Mouse (Mus musculus) E14TG2a.4 (cell line): ENCODE results near the gene Jph3.

ENCODE experiments used
- H3K27me3 ChIP-seq: 2 replicates; pipeline ENCODE4 v1.6.1; 2014; ENCODE audit warnings: low read length, control low read depth; ENCODE audit not compliant: insufficient read depth
- H3K36me3 ChIP-seq: 2 replicates; pipeline ENCODE4 v1.6.1; 2014; ENCODE audit warnings: low read length, control low read depth; ENCODE audit not compliant: insufficient read depth
- H3K4me1 ChIP-seq: replicated peaks from 2 replicates; pipeline ENCODE4 v1.6.1; 2014; ENCODE audit warnings: low read depth, low read length, control low read depth
- H3K4me3 ChIP-seq: replicated peaks from 2 replicates; pipeline ENCODE4 v1.5.1; 2014; ENCODE audit warnings: mild to moderate bottlenecking, low read length
- H3K9me3 ChIP-seq: 2 replicates; pipeline ENCODE4 v1.6.1; 2014; ENCODE audit warnings: low read length, control low read depth
- CTCF ChIP-seq: conservative IDR thresholded peaks from 2 replicates; pipeline ENCODE4 v1.5.1; 2014; ENCODE audit warnings: low read length
- NANOG ChIP-seq: IDR thresholded peaks from 2 replicates; pipeline ENCODE4 v1.6.1; 2014; ENCODE audit warnings: borderline replicate concordance, low read length, mixed read lengths
- POU5F1 ChIP-seq: IDR thresholded peaks from 2 replicates; pipeline ENCODE4 v1.6.1; 2014; ENCODE audit warnings: low read length, borderline replicate concordance

The Jph3 gene

DNA sequence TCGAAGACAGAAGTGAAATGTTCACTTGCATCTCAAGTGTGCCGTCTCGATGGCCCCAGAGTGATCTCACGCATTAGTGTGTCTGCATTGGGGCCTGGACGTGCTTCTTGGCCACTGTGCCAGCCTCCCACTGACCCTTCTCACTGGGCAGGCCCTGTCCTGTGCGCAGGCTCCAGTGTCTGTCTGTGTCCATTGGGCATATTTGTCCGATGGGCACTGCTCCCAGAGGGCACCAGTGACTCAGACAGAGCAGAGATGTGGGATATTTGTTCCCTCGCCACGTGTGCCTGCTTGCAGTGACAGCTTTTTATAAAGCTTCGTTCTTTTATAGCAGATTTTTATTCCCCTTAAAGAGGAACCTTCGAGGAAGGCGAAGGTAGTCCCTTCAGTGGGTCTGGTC is 44.5 kb downstream of the Jph3 start:
- H3K4me1 ChIP-seq = peaks cover 18% of the 10 kb centered on the region
- no peaks in the 10 kb centered on the region for H3K36me3 ChIP-seq
- peaks cover 4% of the 10 kb centered on the region; the same call in 1 of the 2 replicates for H3K27me3 ChIP-seq
- no peak overlapping the region for H3K4me3 ChIP-seq
- H3K9me3 ChIP-seq = no peaks in the 10 kb centered on the region
- no peak for TF ChIP-seq CTCF
- TF ChIP-seq NANOG = no peak
- no peak for TF ChIP-seq POU5F1

DNA sequence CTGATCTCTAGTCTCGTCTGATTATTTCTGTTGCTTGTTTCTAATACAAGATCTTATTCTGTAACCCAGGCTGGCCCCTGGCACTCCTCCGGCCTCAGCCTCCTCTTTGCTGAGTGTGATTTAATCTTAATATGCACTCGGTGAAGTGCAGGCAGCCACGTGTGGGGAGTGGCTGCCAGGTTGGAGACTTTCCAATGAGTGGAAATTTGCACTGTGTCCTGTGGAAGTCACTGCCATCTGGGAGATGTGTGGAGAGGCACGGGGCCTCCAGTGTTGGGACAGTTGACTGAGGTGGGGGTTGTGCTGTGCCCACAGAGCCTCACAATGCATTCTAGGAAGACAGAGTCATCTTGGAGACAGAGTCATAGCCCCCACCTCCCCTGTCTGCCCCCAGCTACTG is 53.1 kb downstream of the Jph3 start:
- no peak for TF ChIP-seq POU5F1
- TF ChIP-seq CTCF = no peak
- no peak for TF ChIP-seq NANOG
- H3K4me3 ChIP-seq = no peak overlapping the region
- H3K9me3 ChIP-seq = no peaks in the 10 kb centered on the region
- no peaks in the 10 kb centered on the region for H3K36me3 ChIP-seq
- H3K27me3 ChIP-seq = peaks cover 38% of the 10 kb centered on the region
- peaks cover 12% of the 10 kb centered on the region; the same call in 1 of the 2 replicates for H3K4me1 ChIP-seq

DNA sequence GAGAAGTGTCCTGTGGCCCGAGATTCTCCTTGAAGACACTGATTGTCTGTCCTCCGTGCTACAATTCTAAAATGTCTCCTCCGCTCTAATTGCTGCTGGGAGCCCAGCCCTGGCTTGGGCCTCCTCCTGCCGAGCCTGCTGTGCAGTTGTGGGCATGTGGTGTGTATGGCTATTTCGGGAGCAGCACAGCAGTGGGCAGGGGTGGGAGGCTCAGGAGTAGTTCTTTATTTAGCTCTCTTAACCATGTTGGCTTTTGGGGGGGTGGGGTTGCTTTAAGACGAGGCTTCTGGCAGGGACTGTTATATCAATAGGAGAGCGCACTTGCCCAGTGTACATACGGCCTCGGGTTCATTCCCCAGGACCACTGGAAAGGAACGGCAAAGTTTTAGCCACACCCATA is 57.1 kb downstream of the Jph3 start:
- Histone ChIP-seq H3K4me3 (no peak overlapping the region), H3K4me1 (peaks cover 26% of the 10 kb centered on the region), H3K27me3 (peaks cover 29% of the 10 kb centered on the region), H3K36me3 (no peaks in the 10 kb centered on the region), H3K9me3 (no peaks in the 10 kb centered on the region)
- no peak for TF ChIP-seq NANOG

DNA sequence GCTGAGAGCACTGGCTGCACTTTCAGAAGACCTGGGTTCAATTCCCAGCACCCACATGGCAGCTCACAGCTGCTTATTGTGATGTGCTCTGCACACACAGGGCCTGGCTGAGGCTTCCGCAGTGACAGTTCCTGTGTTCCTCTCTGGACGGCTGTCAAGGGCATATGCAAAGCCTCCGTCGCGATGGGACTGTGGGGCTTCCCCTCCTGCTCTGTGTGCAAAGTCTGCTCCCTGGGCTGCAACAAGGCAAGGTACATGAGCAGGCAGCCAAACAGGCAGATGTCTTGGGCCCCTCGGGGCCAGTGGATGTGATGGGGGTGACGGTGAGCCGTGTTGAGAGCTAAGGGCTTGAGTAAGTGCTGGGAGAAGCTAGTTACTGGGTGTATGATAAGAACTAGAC is 59.4 kb downstream of the Jph3 start:
- TF ChIP-seq NANOG (no peak), POU5F1 (no peak), CTCF (no peak)
- H3K4me1 ChIP-seq = peaks cover 41% of the 10 kb centered on the region
- H3K27me3 ChIP-seq = peaks cover 19% of the 10 kb centered on the region
- no peak overlapping the region for H3K4me3 ChIP-seq
- H3K36me3 ChIP-seq = no peaks in the 10 kb centered on the region
- H3K9me3 ChIP-seq = no peaks in the 10 kb centered on the region

DNA sequence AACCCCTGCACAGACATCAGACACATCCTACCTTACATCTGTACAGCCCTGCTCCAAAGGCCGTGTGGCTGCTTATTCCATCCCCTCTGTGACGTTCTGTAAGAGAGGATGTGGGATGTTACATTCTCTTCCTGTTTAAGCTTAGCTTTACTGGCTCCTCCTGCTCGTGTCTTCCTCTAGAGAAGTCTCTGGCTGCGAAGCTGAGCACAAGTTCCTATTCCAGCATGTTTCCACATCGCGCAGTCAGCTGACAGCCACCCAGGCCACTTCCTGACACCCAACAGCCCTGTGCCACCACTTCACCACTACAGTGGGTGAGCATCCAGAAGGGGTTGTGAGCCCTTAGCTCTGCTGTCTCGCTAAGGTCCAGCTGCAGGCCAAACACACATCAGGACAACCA is 62.7 kb downstream of the Jph3 start:
- Histone ChIP-seq H3K9me3 (no peaks in the 10 kb centered on the region), H3K4me3 (no peak overlapping the region), H3K36me3 (peaks cover 28% of the 10 kb centered on the region), H3K4me1 (peaks cover 39% of the 10 kb centered on the region), H3K27me3 (no peaks in the 10 kb centered on the region)
- no peak for TF ChIP-seq POU5F1
- no peak for TF ChIP-seq CTCF
- TF ChIP-seq NANOG = no peak

DNA sequence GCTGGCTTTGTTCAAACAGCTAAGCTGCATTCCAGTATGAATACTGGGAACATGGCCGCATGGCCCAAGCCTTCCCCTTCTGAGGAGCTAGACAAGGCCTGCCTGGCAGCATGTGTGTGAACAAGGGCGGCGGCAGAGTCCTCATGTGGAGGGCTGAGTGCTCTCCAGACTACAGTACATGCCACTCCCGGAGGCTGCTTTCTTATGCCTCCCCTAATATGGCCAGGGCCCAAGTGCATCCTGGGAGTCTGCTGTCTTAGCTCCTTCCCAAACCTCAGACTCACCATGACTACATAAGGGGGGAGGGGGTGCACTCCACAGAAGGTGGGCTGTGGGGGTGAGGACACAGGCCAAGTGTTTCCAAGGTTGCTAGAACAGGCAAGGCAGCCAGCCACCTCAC is 63.2 kb downstream of the Jph3 start:
- peaks cover 33% of the 10 kb centered on the region for H3K36me3 ChIP-seq
- no peaks in the 10 kb centered on the region for H3K9me3 ChIP-seq
- peaks cover 39% of the 10 kb centered on the region for H3K4me1 ChIP-seq
- no peak overlapping the region for H3K4me3 ChIP-seq
- no peak for TF ChIP-seq CTCF
- no peak for TF ChIP-seq NANOG
- no peak for TF ChIP-seq POU5F1
- no peaks in the 10 kb centered on the region for H3K27me3 ChIP-seq

DNA sequence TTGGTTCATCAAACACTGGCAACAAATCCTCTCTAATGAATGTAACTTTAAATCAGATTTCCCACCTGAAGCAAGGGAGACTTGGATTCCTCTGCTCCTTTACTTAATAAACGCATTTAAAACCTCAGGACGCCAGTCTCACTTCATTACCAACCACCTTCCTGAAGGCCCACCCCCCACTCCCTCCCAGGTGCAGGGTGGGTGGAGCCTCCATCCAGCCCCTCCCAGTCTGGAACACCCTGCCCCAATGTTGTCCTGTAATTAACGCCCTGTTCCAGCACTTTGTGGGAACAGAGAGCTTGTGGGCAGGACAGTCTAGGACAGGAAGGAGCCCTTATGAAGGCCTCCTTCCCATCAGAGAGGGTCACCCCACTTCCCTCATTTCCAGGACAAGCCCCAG is 64.7 kb downstream of the Jph3 start:
- H3K27me3 ChIP-seq = no peaks in the 10 kb centered on the region
- peaks cover 48% of the 10 kb centered on the region for H3K36me3 ChIP-seq
- no peak overlapping the region for H3K4me3 ChIP-seq
- no peak for TF ChIP-seq POU5F1
- no peak for TF ChIP-seq CTCF
- TF ChIP-seq NANOG = no peak
- H3K4me1 ChIP-seq = peaks cover 43% of the 10 kb centered on the region
- no peaks in the 10 kb centered on the region for H3K9me3 ChIP-seq

DNA sequence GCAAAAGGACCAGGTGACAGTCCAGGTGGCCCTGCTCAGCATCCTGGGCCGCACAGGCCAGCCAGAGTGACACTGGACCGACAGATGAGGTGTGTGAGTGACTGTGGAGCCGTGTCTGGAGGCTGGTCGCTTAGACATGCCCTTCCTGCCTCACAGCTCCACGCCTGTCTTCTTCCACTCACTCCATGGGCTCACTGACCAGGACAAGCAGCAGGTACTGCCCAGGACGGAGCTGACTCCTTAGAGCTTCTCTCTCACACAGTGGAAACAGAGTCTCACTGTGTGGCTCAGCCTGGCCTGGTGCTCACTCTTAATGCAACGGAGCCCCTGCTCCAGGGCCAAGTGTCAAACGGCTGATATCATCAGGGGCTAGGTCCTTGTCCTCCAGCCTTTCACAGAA is 66.0 kb downstream of the Jph3 start:
- Histone ChIP-seq H3K4me3 (no peak overlapping the region), H3K36me3 (peaks cover 61% of the 10 kb centered on the region), H3K9me3 (no peaks in the 10 kb centered on the region), H3K27me3 (no peaks in the 10 kb centered on the region), H3K4me1 (peaks cover 33% of the 10 kb centered on the region)
- no peak for TF ChIP-seq POU5F1
- TF ChIP-seq NANOG = no peak
- no peak for TF ChIP-seq CTCF

DNA sequence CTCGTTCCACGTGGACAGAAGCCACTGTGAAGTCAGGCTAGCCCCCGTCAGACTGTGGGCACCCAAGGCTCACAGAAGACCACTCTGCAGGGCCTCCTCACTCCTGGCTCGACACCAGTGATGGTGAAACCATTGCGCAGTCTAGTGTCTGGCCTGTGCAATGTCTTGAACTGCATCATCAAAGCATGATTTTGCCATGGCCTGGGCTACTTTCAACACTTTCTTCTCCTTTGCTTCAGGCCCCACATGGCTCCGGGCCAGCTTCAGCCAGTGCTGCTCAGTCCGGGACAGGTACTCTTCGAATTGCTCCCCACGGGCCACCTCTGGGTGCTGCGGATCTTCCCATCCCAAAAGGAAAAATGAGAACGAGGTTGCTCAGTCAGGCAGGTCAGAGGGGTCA is 67.0 kb downstream of the Jph3 start:
- Histone ChIP-seq H3K4me3 (no peak overlapping the region), H3K9me3 (no peaks in the 10 kb centered on the region)
- no peak for TF ChIP-seq NANOG
- no peak for TF ChIP-seq CTCF

More for the DNA sequence above, 67.0 kb downstream of the Jph3 start:
- H3K27me3 ChIP-seq = no peaks in the 10 kb centered on the region
- H3K36me3 ChIP-seq = peaks cover 71% of the 10 kb centered on the region
- H3K4me1 ChIP-seq = peaks cover 35% of the 10 kb centered on the region
